Mouse (Mus musculus): Measurements from ENCODE around the gene Usp3.

DNA sequence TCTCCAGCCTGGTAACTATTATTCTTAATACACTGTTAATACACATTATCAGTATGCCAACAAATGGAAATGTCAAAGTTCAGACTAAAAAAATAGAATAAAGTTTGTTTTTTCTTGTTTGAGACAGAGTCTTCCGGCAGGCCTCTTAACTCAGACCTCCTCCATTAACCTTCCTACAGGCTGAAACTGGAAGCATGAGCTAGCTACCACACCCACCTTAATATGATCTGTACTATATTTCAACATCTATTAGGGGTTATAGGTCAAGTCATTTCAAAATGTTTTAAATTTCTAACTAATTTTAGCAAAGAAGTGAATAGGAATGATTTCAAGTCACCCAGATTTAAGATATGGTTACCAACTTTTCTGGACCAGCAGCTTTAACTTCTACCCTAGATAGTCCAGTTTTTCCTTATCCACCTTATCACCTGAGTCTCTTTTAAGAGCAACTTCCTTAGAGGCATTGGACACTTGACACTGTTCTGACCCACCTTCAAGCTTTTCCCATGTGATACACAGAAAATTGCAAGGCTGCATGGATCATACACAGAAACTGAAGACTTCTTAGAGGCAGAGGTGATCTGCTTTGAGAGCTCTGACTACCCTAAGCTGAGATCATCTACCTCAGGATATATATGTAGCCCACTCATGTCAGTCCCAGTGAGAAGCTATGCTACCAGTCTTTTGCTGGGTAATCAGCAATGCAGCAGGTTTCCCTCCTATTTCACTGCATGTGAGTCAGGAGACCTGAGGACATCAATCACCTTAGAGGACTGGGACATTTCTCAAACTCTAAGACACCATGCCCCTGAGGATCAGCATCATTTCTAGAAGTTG, 17.7 kb downstream of the Usp3 start:
- TF ChIP-seq CTCF (IDR thresholded peaks at IDR 0.05; ENCODE audit: borderline replicate concordance, extremely low read depth, insufficient read depth, insufficient read length) (no peak), POLR2A (IDR thresholded peaks at IDR 0.05; ENCODE audit: borderline replicate concordance, extremely low read depth, insufficient read depth, insufficient read length, poor library complexity, severe bottlenecking) (no peak)
